Mouse (Mus musculus) liver, embryonic 11.5 days (tissue): ENCODE measurements around the gene Pim3. TPM values are rescaled to one million over a fixed set of nuclear protein-coding genes. Genes with fewer than 3 reads are reported as not detected.

ENCODE experiments used
- ATAC-seq: fragments of 200-750 bp; cut with Nextera tagmentation; replicated peaks from 2 replicates; pipeline ENCODE4 v1.8.0; 2017; ENCODE audit warnings: moderate number of reproducible peaks, mild to moderate bottlenecking, moderate TSS enrichment, moderate library complexity; ENCODE audit not compliant: low FRiP score
- DNase-seq: peaks from one replicate; pipeline ENCODE4 v3.0.0-alpha.2; 2017; ENCODE audit warnings: low spot score
- H3K27ac ChIP-seq: fragments of 300-500 bp; sonication (generic); 2 replicates; pipeline ENCODE4 v1.5.1; 2014; ENCODE audit warnings: mild to moderate bottlenecking, low read depth, low read length, control low read depth
- H3K27me3 ChIP-seq: fragments of 300-500 bp; sonication (generic); replicated peaks from 2 replicates; pipeline ENCODE4 v1.6.1; 2014; ENCODE audit warnings: low read length, mixed read lengths; ENCODE audit not compliant: control insufficient read depth, insufficient read depth
- H3K36me3 ChIP-seq: fragments of 300-500 bp; sonication (generic); 2 replicates; pipeline ENCODE4 v1.6.1; 2014; ENCODE audit warnings: mild to moderate bottlenecking, low read length, moderate library complexity, mixed read lengths; ENCODE audit not compliant: control insufficient read depth, insufficient read depth
- H3K4me1 ChIP-seq: fragments of 300-500 bp; sonication (generic); replicated peaks from 2 replicates; pipeline ENCODE4 v1.6.1; 2014; ENCODE audit warnings: low read length, mixed read lengths; ENCODE audit not compliant: control insufficient read depth, insufficient read depth
- H3K4me2 ChIP-seq: fragments of 300-500 bp; sonication (generic); 2 replicates; pipeline ENCODE4 v1.6.1; 2014; ENCODE audit warnings: mild to moderate bottlenecking, control low read depth, moderate library complexity
- H3K4me3 ChIP-seq: fragments of 300-500 bp; sonication (generic); 2 replicates; pipeline ENCODE4 v1.5.1; 2014; ENCODE audit warnings: low read depth, low read length, control low read depth
- H3K9ac ChIP-seq: fragments of 300-500 bp; sonication (generic); 2 replicates; pipeline ENCODE4 v1.6.1; 2014; ENCODE audit warnings: low read depth, low read length, control low read depth
- H3K9me3 ChIP-seq: fragments of 300-500 bp; sonication (generic); 2 replicates; pipeline ENCODE4 v1.6.1; 2016; ENCODE audit warnings: low read length, inconsistent platforms, mixed read lengths; ENCODE audit not compliant: control insufficient read depth
- WGBS: fragments of 180-500 bp; shearing (Covaris S2); extraction: QIAGEN DNeasy Blood & Tissue Kit; methylation state at CpG from one replicate; pipeline ENCODE4 v1.1.7; 2014; 5-methylcytosine and 5-hydroxymethylcytosine counted together
- polyA plus RNA-seq: library from polyadenylated mRNA; unstranded; fragments of >200 nt; fragmentation: Nextera tagmentation; extraction: Ambion mirVana; gene quantifications from 2 replicates; pipeline ENCODE4 v1.2.1, GENCODE M21; 2014

The Pim3 gene
- polyA plus RNA-seq, 1 experiment from 2014 or later = 35.9 TPM

DNA sequence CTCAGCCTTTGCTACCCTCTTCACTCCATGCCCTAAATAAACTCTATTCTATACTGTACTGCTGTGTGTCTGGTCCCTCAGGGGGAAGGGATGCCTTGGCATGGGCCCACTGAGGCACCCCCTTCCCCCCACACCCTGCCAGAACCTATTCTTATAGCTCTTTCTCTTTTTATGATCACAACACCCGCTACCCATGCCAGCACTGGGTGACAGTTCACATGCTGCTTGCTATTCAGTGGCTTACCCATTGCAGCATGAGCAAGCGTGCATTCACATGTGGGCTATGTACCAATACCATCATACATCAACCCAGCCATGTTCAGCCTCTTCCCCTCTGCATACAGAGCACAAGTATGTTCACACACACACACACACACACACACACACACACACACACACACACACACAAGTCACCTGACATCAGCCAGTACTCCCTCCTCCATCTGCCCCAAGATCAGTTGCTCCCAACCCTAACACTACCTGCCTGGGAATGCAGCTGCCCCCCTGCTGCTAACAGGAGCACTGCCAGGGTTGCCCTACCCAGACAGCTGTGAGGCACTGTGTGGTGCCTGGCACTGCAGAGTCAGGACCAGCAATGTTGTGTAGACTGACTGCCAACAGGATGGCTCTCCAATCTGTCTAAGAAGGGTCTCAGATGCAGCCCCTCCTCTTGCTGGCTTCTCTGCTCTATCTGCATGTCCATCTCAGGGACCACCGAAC is 20.2 kb upstream of the Pim3 start:
- Histone ChIP-seq H3K27ac (no peak overlapping the region), H3K36me3 (no peaks in the 10 kb centered on the region), H3K9ac (no peak overlapping the region), H3K4me1 (peaks cover 15% of the 10 kb centered on the region), H3K4me2 (no peak overlapping the region), H3K9me3 (no peaks in the 10 kb centered on the region), H3K4me3 (no peak overlapping the region), H3K27me3 (peaks cover 7% of the 10 kb centered on the region; the same call in 1 of the 2 replicates)
- DNase-seq = no peak
- WGBS = 87% methylated on average over 3 of the region's 3 CpGs
- ATAC-seq = no peak

GRCm38 (mm10) chr15:88842300-88842673 is 19.7 kb upstream of the Pim3 start:
- ATAC-seq (no peak), DNase-seq (no peak)
- H3K4me1 ChIP-seq = peaks cover 15% of the 10 kb centered on the region
- no peaks in the 10 kb centered on the region for H3K9me3 ChIP-seq
- no peak overlapping the region for H3K4me3 ChIP-seq
- peaks cover 7% of the 10 kb centered on the region; the same call in 1 of the 2 replicates for H3K27me3 ChIP-seq
- H3K4me2 ChIP-seq = no peak overlapping the region
- no peak overlapping the region for H3K27ac ChIP-seq
- no peak overlapping the region for H3K9ac ChIP-seq
- 56% methylated on average over 3 of the region's 3 CpGs for WGBS
- H3K36me3 ChIP-seq = no peaks in the 10 kb centered on the region

DNA sequence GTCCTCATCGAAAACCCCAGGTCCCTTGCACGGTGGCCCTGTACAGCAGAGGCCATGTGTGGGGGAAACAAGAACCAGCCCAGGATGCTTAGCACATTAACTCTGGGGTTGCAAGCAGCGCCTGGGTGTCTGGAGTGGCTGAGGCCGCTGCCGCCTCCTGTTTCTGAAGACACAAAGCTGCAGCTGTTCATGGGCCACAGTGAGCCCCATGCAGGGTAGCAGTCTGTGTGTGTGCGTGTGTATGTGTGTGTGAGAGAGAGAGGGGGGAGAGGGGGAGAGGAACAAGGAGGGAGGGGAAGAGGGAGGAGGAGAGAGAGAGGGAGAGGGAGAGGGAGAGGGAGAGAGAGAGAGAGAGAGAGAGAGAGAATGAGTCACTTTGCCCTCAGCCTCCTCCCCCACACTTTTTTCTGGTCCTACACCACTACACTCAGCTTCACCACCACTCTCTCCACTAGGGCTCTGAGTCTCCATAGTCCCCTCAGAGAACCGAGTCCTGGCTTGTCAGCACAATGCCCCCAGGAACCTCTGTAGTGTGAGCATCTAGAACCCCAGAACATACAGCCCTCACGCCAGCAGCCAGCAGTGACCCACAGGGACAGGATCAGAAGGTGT is 18.4 kb upstream of the Pim3 start:
- Histone ChIP-seq H3K9ac (0 out of 2 replicates have a peak overlapping the region, but pooled peaks have one; percentile 20), H3K4me3 (no peak overlapping the region), H3K27ac (no peak overlapping the region), H3K36me3 (no peaks in the 10 kb centered on the region), H3K4me1 (peaks cover 9% of the 10 kb centered on the region), H3K9me3 (no peaks in the 10 kb centered on the region), H3K27me3 (0 out of 2 replicates have a peak, but pooled peaks cover 3% of the 10 kb centered on the region), H3K4me2 (no peak overlapping the region)
- 45% methylated on average over 8 of the region's 8 CpGs for WGBS
- ATAC-seq (no peak), DNase-seq (no peak)

- Histone ChIP-seq H3K27me3 (no peaks in the 10 kb centered on the region), H3K36me3 (no peaks in the 10 kb centered on the region), H3K27ac (no peak overlapping the region), H3K9ac (no peak overlapping the region), H3K9me3 (no peaks in the 10 kb centered on the region), H3K4me2 (no peak overlapping the region), H3K4me1 (no peaks in the 10 kb centered on the region; the same call in 1 of the 2 replicates), H3K4me3 (no peak overlapping the region)
- 80% methylated on average over 7 of the region's 7 CpGs for WGBS
- no peak for DNase-seq
- no peak for ATAC-seq
Observed at GRCm38 (mm10) chr15:88844966-88845365, 17.0 kb upstream of the Pim3 start.

DNA sequence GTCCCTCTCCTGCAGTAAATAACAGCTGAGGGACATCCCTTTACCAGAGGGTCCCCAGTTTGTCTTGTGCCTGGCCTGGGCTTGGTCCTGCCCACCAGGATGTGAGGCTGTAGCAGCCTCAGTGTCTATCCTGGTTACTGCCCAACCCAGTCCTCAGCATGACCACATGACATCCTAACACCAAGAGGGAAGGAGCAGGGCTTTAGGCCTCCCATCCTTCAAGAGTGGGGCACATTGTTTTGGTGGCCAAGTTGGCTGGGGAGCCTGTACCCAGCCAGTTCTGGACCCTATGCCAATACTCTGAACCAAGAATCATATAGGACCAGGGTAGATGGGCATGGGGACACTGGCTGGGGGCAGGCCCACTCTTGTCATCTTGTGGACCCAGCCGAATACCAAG is 13.3 kb upstream of the Pim3 start:
- Histone ChIP-seq H3K9me3 (no peaks in the 10 kb centered on the region), H3K27ac (no peak overlapping the region), H3K9ac (no peak overlapping the region), H3K4me2 (no peak overlapping the region), H3K36me3 (no peaks in the 10 kb centered on the region), H3K4me3 (no peak overlapping the region), H3K4me1 (peaks cover 4% of the 10 kb centered on the region; the same call in 1 of the 2 replicates), H3K27me3 (no peaks in the 10 kb centered on the region)
- 83% methylated on average over 1 of the region's 1 CpGs for WGBS
- DNase-seq (no peak), ATAC-seq (no peak)

- Histone ChIP-seq H3K9ac (no peak overlapping the region), H3K4me2 (no peak overlapping the region), H3K27me3 (no peaks in the 10 kb centered on the region), H3K4me3 (no peak overlapping the region), H3K36me3 (no peaks in the 10 kb centered on the region), H3K9me3 (no peaks in the 10 kb centered on the region), H3K4me1 (peaks cover 4% of the 10 kb centered on the region; the same call in 1 of the 2 replicates), H3K27ac (no peak overlapping the region)
- DNase-seq (no peak), ATAC-seq (no peak)
- 84% methylated on average over 2 of the region's 2 CpGs for WGBS
Observed at GRCm38 (mm10) chr15:88849621-88850020, 12.4 kb upstream of the Pim3 start.

DNA sequence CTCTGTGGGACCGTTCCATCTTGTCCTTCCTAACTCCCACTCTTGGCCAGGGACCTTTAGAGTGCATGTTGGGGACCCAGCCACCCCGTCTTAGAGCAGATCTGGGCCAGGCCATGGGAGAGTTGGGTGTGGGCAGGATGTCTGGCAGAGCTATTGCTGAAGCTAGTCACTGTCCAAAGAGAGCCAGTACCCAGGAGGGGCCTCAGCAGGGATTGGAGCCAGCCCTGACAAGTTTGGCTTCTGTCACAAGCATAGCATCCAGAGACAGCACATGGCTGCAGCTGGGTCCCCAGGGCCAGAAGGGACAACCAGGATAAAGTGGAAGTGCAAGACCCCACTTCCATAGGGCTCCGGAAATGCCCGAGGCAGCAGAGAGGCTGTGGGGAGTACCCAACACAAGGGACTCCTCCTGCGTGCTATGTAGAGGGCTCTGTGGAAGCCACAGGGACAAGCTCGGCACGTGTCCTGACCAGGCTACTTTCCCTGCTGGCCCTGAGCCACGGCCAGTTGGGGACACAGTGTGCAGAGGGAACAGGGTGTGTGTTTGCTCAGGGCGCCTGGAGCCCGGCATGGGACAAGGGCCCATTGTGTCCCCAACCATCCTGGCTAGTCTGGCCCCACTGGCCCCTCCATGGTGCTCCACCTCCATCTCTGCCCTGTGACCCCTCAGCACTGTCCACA is 11.7 kb upstream of the Pim3 start:
- no peaks in the 10 kb centered on the region for H3K9me3 ChIP-seq
- WGBS = 62% methylated on average over 10 of the region's 10 CpGs
- H3K27me3 ChIP-seq = no peaks in the 10 kb centered on the region
- peaks cover 6% of the 10 kb centered on the region; the same call in 1 of the 2 replicates for H3K4me1 ChIP-seq
- H3K36me3 ChIP-seq = no peaks in the 10 kb centered on the region
- no peak overlapping the region for H3K9ac ChIP-seq
- no peak overlapping the region for H3K4me2 ChIP-seq
- peak; percentile 13; the same call in 1 of the 2 replicates for ATAC-seq
- no peak overlapping the region for H3K27ac ChIP-seq
- no peak overlapping the region for H3K4me3 ChIP-seq
- DNase-seq = no peak

DNA sequence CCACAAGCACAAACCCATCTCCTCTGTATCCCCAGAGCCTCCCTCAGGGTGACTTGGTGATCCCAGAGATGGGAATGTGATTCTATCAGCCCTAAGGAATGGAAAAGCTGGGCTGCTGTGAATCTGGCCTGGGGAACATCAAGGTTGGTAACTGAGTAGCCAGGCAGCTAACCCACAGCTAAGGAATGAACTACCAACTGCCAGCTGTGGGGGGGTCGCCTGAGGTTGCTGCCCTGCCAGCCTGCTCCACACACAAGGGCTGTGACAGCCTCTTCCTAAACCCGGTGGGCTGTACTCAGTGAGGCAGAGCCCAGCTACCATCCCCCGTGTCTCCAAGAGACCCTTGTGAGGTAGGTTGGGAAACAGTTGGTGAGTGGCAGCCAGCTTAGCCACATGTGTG is 10.9 kb upstream of the Pim3 start:
- no peaks in the 10 kb centered on the region for H3K36me3 ChIP-seq
- H3K4me1 ChIP-seq = peaks cover 10% of the 10 kb centered on the region; the same call in 1 of the 2 replicates
- H3K27me3 ChIP-seq = no peaks in the 10 kb centered on the region
- no peak overlapping the region for H3K9ac ChIP-seq
- no peak overlapping the region for H3K27ac ChIP-seq
- H3K4me2 ChIP-seq = no peak overlapping the region
- DNase-seq (no peak), ATAC-seq (no peak)
- H3K9me3 ChIP-seq = no peaks in the 10 kb centered on the region
- H3K4me3 ChIP-seq = no peak overlapping the region
- WGBS = 30% methylated on average over 3 of the region's 3 CpGs
